Mouse (Mus musculus) kidney, adult 2 months (tissue): ENCODE measurements around the gene Slc25a25.

ENCODE experiments used
- CTCF ChIP-seq: fragments of 200-500 bp; conservative IDR thresholded peaks from 2 replicates; pipeline ENCODE4 v1.5.1; 2011; ENCODE audit warnings: low read depth, mild to moderate bottlenecking, control low read depth, low read length, moderate library complexity, mixed read lengths; ENCODE audit not compliant: insufficient read depth, insufficient read length
- POLR2A ChIP-seq: fragments of 200-500 bp; IDR thresholded peaks from one replicate; pipeline ENCODE4 v1.6.1; 2011; ENCODE audit warnings: low read depth, low read length, control low read depth

GRCm38 (mm10) chr2:32375317-32375940 is 75.8 kb downstream of the Slc25a25 start:
- no peak for TF ChIP-seq POLR2A
- TF ChIP-seq CTCF: no peak
